Mouse (Mus musculus): ENCODE data around the gene Luzp2. TPM values are rescaled to one million over a fixed set of nuclear protein-coding genes. Genes with fewer than 3 reads are reported as not detected.

Gene Luzp2
- polyA plus RNA-seq, 1 experiment from 2014 or later = not detected

- H3K9me3 ChIP-seq (ENCODE audit: control insufficient read depth, low read length) = no peaks in the 10 kb centered on the region
- no peak overlapping the region for H3K9ac ChIP-seq (ENCODE audit: low read depth, low read length)
- H3K36me3 ChIP-seq (ENCODE audit: control insufficient read depth, insufficient read depth, low read length) = no peaks in the 10 kb centered on the region
- no peaks in the 10 kb centered on the region for H3K27me3 ChIP-seq (replicated peaks; ENCODE audit: control insufficient read depth, insufficient read depth, low read length)
- H3K4me1 ChIP-seq (replicated peaks; ENCODE audit: control insufficient read depth, insufficient read depth, low read length) = no peaks in the 10 kb centered on the region
- no peak overlapping the region for H3K27ac ChIP-seq (ENCODE audit: low read depth, low read length)
- DNase-seq (ENCODE audit: low spot score) (no peak), ATAC-seq (replicated peaks; ENCODE audit: low FRiP score) (no peak)
- no peak overlapping the region for H3K4me3 ChIP-seq (ENCODE audit: low read depth, low read length)
- 73% methylated on average over 3 of the region's 3 CpGs for WGBS
- no peak overlapping the region for H3K4me2 ChIP-seq
Observed at GRCm38 (mm10) chr7:55190655-55191054, 355.4 kb downstream of the Luzp2 start.

- Histone ChIP-seq H3K36me3 (ENCODE audit: control insufficient read depth, insufficient read depth, low read length) (no peaks in the 10 kb centered on the region), H3K4me2 (no peak overlapping the region), H3K9me3 (ENCODE audit: control insufficient read depth, low read length) (no peaks in the 10 kb centered on the region), H3K4me3 (ENCODE audit: low read depth, low read length) (no peak overlapping the region), H3K27me3 (replicated peaks; ENCODE audit: control insufficient read depth, insufficient read depth, low read length) (no peaks in the 10 kb centered on the region), H3K27ac (ENCODE audit: low read depth, low read length) (no peak overlapping the region), H3K4me1 (replicated peaks; ENCODE audit: control insufficient read depth, insufficient read depth, low read length) (no peaks in the 10 kb centered on the region), H3K9ac (ENCODE audit: low read depth, low read length) (no peak overlapping the region)
- ATAC-seq (replicated peaks; ENCODE audit: low FRiP score) = no peak
- WGBS = 85% methylated on average over 2 of the region's 2 CpGs
- no peak for DNase-seq (ENCODE audit: low spot score)
Observed at GRCm38 (mm10) chr7:55198806-55199205, 363.5 kb downstream of the Luzp2 start.

DNA sequence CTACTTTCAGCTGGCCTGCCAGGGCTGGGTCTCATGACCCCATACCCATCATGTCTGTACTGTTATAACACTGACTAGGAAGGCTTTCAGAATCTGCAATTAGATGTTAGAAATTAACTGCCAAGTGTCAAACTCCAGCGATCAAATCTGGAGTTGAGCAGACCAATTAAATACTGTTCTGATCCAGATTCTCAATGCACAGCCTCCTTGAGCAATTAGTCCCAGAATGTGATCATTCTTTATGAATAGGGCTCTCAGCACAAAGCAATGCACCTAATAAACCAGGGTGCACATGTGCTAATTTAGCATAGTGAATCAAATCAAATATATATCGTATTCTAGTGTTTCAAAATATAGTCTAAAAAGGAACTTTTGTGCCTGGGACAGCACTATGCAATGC is 387.7 kb downstream of the Luzp2 start:
- no peak for ATAC-seq (replicated peaks; ENCODE audit: low FRiP score)
- WGBS = 75% methylated on average over 2 of the region's 2 CpGs

GRCm38 (mm10) chr7:55229407-55229806 is 394.1 kb downstream of the Luzp2 start:
- Histone ChIP-seq H3K27ac (ENCODE audit: low read depth, low read length) (no peak overlapping the region), H3K4me2 (no peak overlapping the region)
- no peak for ATAC-seq (replicated peaks; ENCODE audit: low FRiP score)

More for the DNA sequence above, 387.7 kb downstream of the Luzp2 start:
- H3K4me2 ChIP-seq = no peak overlapping the region
- H3K4me1 ChIP-seq (replicated peaks; ENCODE audit: control insufficient read depth, insufficient read depth, low read length) = no peaks in the 10 kb centered on the region
- no peak for DNase-seq (ENCODE audit: low spot score)
- H3K4me3 ChIP-seq (ENCODE audit: low read depth, low read length) = no peak overlapping the region
- H3K36me3 ChIP-seq (ENCODE audit: control insufficient read depth, insufficient read depth, low read length) = no peaks in the 10 kb centered on the region
- H3K9ac ChIP-seq (ENCODE audit: low read depth, low read length) = no peak overlapping the region
- H3K9me3 ChIP-seq (ENCODE audit: control insufficient read depth, low read length) = no peaks in the 10 kb centered on the region
- no peaks in the 10 kb centered on the region for H3K27me3 ChIP-seq (replicated peaks; ENCODE audit: control insufficient read depth, insufficient read depth, low read length)
- H3K27ac ChIP-seq (ENCODE audit: low read depth, low read length) = no peak overlapping the region

More at GRCm38 (mm10) chr7:55229407-55229806, 394.1 kb downstream of the Luzp2 start:
- no peaks in the 10 kb centered on the region for H3K27me3 ChIP-seq (replicated peaks; ENCODE audit: control insufficient read depth, insufficient read depth, low read length)
- no peaks in the 10 kb centered on the region for H3K9me3 ChIP-seq (ENCODE audit: control insufficient read depth, low read length)
- DNase-seq (ENCODE audit: low spot score) = no peak
- no peaks in the 10 kb centered on the region for H3K36me3 ChIP-seq (ENCODE audit: control insufficient read depth, insufficient read depth, low read length)
- H3K9ac ChIP-seq (ENCODE audit: low read depth, low read length) = no peak overlapping the region
- no peaks in the 10 kb centered on the region for H3K4me1 ChIP-seq (replicated peaks; ENCODE audit: control insufficient read depth, insufficient read depth, low read length)
- no peak overlapping the region for H3K4me3 ChIP-seq (ENCODE audit: low read depth, low read length)

All from liver, embryonic 11.5 days (tissue).